Mouse (Mus musculus): Measurements from ENCODE around the gene Pip4k2a.

DNA sequence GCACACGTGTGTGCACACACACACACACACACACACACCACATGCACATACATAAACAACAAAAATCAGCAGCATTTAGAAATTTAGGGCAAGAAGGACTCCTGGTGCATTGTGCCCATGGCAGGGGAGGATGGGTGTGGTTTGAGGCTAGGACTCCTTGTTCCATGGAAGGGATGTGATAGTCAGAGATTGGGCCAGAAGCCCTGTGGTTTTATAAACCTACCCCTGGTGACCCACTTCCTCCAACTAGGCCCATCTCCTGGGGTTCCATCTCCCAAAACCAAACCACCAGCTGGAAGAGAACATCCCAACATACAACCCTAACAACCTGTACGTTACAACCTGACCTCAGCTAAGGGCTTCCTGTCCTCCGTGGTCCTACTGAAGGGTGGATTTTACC lies 35.4 kb downstream of the Pip4k2a start:
- TF ChIP-seq USF1 (IDR thresholded peaks at IDR 0.05; ENCODE audit: low read depth) (no peak), CTCF (IDR thresholded peaks at IDR 0.05; ENCODE audit: control insufficient read depth, insufficient read depth, insufficient read length) (no peak), FOSL1 (IDR thresholded peaks at IDR 0.05; ENCODE audit: insufficient read depth, low read length, poor library complexity, severe bottlenecking) (no peak), MAX (IDR thresholded peaks at IDR 0.05) (no peak), CEBPB (IDR thresholded peaks at IDR 0.05; ENCODE audit: low read depth) (no peak), MYOD1 (IDR thresholded peaks at IDR 0.05; ENCODE audit: control insufficient read depth, insufficient read length, low read depth) (no peak), MYOG (IDR thresholded peaks at IDR 0.05; ENCODE audit: control insufficient read depth, extremely low read depth, insufficient read length) (no peak)

All from C2C12 (cell line).